Mouse (Mus musculus) midbrain, embryonic 13.5 days (tissue): ENCODE measurements around the gene Phlpp2. TPM values are rescaled to one million over a fixed set of nuclear protein-coding genes. Genes with fewer than 3 reads are reported as not detected.

ENCODE experiments used
- ATAC-seq: fragments of 200-750 bp; cut with Nextera tagmentation; 2 replicates; pipeline ENCODE4 v1.8.0; 2017; ENCODE audit warnings: mild to moderate bottlenecking, moderate TSS enrichment, moderate library complexity
- H3K27ac ChIP-seq: fragments of 300-500 bp; sonication (generic); 2 replicates; pipeline ENCODE4 v1.5.1; 2015; ENCODE audit warnings: inconsistent platforms, mild to moderate bottlenecking, moderate library complexity
- H3K27me3 ChIP-seq: fragments of 300-500 bp; sonication (generic); 2 replicates; pipeline ENCODE4 v1.6.1; 2015; ENCODE audit warnings: mild to moderate bottlenecking, inconsistent platforms
- H3K36me3 ChIP-seq: fragments of 300-500 bp; sonication (generic); 2 replicates; pipeline ENCODE4 v1.6.1; 2015; ENCODE audit warnings: mild to moderate bottlenecking, inconsistent platforms
- H3K4me1 ChIP-seq: fragments of 300-500 bp; sonication (generic); replicated peaks from 2 replicates; pipeline ENCODE4 v1.6.1; 2015; ENCODE audit warnings: inconsistent platforms
- H3K4me2 ChIP-seq: fragments of 300-500 bp; sonication (generic); replicated peaks from 2 replicates; pipeline ENCODE4 v1.6.1; 2015; ENCODE audit warnings: moderate library complexity, mild to moderate bottlenecking, inconsistent platforms
- H3K4me3 ChIP-seq: fragments of 300-500 bp; sonication (generic); replicated peaks from 2 replicates; pipeline ENCODE4 v1.5.1; 2015; ENCODE audit warnings: mild to moderate bottlenecking, inconsistent platforms
- H3K9ac ChIP-seq: fragments of 300-500 bp; sonication (generic); replicated peaks from 2 replicates; pipeline ENCODE4 v1.6.1; 2015; ENCODE audit warnings: mild to moderate bottlenecking, inconsistent platforms
- H3K9me3 ChIP-seq: fragments of 300-500 bp; sonication (generic); 2 replicates; pipeline ENCODE4 v1.6.1; 2016; ENCODE audit warnings: mild to moderate bottlenecking, inconsistent platforms
- WGBS: fragments of 180-500 bp; shearing (Covaris S2); methylation state at CpG from one replicate; pipeline ENCODE4 v1.1.7; 2015; 5-methylcytosine and 5-hydroxymethylcytosine counted together
- polyA plus RNA-seq: library from polyadenylated mRNA; unstranded; fragments of >200 nt; fragmentation: Nextera tagmentation; extraction: Ambion mirVana; gene quantifications from 2 replicates; pipeline ENCODE4 v1.2.1, GENCODE M21; 2015

Phlpp2 gene
- 3.8 and 3.9 TPM in 2 replicates for polyA plus RNA-seq

DNA sequence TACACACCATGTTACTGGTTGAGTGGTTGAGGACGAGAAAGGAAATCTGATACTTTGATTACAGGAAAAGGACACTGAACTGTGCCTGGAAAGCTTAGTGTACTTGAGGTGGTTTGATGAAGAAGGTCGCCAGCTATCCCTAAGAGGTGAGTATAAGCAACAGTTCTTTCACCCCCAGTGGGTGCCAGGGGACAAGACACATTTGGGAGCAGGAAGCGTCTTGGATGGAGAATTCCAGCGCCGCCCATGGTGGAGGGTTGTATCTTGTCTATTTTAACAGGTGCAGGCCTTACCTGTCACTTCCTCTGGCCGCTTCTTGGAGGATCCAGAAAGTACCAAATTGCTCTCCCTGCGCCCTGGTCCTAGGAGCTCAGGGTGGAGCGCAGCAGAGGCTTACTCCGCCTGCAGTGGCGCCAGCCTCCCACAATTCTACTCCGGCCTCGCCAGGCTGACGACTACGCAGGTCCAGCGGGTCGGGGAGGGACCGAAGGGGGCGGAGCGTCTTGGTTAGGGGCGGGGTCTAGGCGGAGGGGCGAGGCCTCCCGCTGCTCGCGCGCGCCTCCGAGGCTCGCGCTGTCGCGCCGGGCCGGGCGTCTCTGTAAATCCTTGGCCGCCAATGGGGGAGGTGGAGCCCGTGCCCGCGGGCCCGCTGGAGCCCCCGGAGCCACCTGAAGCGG is at the start of gene Phlpp2:
Gene Phlpp2 (plus strand): TSS at position 540 of the 677 bp plus-strand sequence.
- Histone ChIP-seq H3K4me2 (peak within 1 kb of the TSS; percentile 90), H3K27ac (peak within 1 kb of the TSS; percentile 90), H3K36me3 (peaks cover 6% of the 10 kb centered on the region; the same call in 1 of the 2 replicates), H3K9ac (peak within 1 kb of the TSS; percentile 94), H3K4me3 (peak within 1 kb of the TSS; percentile 91), H3K27me3 (no peaks in the 10 kb centered on the region), H3K4me1 (peaks cover 24% of the 10 kb centered on the region), H3K9me3 (no peaks in the 10 kb centered on the region)
- WGBS: 1% methylated on average over 24 of the region's 42 CpGs
- peak; percentile 98 for ATAC-seq

DNA sequence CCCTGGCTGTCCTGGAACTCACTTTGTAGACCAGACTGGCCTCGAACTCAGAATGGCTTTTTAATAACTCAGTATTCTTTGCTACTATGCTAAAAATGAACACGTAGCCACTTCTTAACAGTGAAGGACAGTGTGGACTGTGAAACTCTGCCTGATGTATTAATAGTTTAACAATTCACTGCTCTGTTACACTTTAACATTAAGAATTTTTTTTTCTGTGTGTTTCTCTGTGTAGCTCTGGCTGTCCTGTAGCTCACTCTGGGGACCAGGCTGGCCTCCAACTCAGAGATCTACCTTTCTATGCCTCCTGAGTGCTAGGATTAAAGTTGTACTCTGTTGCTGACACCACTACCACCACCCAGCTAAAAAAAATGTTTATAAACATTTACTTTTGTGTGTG is 44.8 kb upstream of the Phlpp2 start:
- no peak overlapping the region for H3K27ac ChIP-seq
- WGBS: 96% methylated on average over 2 of the region's 2 CpGs
- no peak overlapping the region for H3K4me2 ChIP-seq
- H3K36me3 ChIP-seq: 0 out of 2 replicates have a peak, but pooled peaks cover 8% of the 10 kb centered on the region
- no peak overlapping the region for H3K9ac ChIP-seq
- no peaks in the 10 kb centered on the region for H3K9me3 ChIP-seq
- no peak for ATAC-seq
- H3K27me3 ChIP-seq: no peaks in the 10 kb centered on the region
- H3K4me3 ChIP-seq: no peak overlapping the region
- no peaks in the 10 kb centered on the region for H3K4me1 ChIP-seq

DNA sequence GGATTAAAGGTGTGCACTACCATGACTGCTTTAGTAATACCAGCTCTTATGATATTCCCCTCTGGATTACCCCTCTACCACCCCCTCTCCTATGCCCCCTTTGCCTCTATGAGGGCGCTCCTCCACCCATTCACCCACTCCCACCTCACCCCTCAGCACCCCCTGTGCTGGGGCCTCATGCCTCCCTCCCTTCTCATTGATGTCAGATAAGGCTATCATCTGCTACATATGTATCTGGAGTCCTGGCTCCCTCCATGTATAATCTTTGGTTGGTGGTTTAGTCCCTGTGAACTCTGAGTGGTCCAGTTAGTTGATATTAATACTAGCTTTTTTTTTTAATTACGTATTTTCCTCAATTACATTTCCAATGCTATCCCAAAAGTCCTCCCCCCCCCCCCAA is 28.5 kb upstream of the Phlpp2 start:
- H3K27ac ChIP-seq: no peak overlapping the region
- H3K9me3 ChIP-seq: no peaks in the 10 kb centered on the region
- H3K9ac ChIP-seq: no peak overlapping the region
- no peak overlapping the region for H3K4me2 ChIP-seq
- no peaks in the 10 kb centered on the region for H3K4me1 ChIP-seq
- WGBS: 94% methylated on average over 2 of the region's 2 CpGs
- H3K4me3 ChIP-seq: no peak overlapping the region
- H3K27me3 ChIP-seq: no peaks in the 10 kb centered on the region
- H3K36me3 ChIP-seq: peaks cover 44% of the 10 kb centered on the region
- no peak for ATAC-seq

DNA sequence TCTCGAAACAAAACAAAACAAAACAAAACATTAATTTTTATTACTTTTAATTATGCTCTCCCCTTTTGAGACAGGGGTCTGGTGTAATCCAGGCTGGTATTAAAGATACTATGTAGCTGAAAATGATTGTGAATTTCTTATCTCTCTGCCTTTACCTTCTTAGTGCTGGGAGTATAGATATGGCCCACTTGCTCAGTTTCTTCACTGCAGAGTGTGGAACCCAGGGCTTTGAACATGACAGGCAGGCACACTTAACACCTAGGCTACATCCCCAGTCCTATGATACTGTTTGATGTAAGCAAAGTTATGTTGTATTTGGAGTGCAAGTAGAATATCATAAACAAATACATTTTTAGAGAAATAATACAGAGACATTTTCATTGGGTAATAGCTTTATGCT is 25.9 kb upstream of the Phlpp2 start:
- Histone ChIP-seq H3K9me3 (no peaks in the 10 kb centered on the region), H3K36me3 (peaks cover 48% of the 10 kb centered on the region), H3K4me2 (no peak overlapping the region), H3K27me3 (no peaks in the 10 kb centered on the region), H3K4me3 (no peak overlapping the region), H3K9ac (no peak overlapping the region), H3K27ac (no peak overlapping the region), H3K4me1 (no peaks in the 10 kb centered on the region)
- WGBS: 100% methylated on average over 1 of the region's 1 CpGs
- ATAC-seq: no peak

DNA sequence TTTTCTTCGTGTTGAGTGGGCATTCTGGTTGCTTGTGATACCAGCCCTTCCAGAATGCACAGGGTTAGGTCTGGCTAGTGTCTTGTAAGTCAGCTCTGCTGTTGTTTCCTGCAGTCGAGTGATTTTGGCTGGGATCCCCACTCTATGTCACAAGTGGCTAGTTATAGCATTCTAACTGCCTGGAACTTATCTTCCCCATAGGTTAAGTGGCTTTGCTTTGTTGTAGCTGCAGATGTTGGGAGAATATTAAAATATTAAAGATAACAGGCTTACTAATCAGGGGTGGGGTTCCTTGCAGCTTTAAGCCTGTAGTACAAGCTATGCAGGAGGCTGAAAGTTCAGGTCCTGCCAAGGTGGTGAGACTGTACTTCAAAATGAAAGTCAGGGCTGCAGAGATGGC is 20.5 kb upstream of the Phlpp2 start:
- H3K27me3 ChIP-seq: no peaks in the 10 kb centered on the region
- H3K9ac ChIP-seq: no peak overlapping the region
- WGBS: 94% methylated on average over 2 of the region's 2 CpGs
- peaks cover 67% of the 10 kb centered on the region for H3K36me3 ChIP-seq
- no peak overlapping the region for H3K4me2 ChIP-seq
- ATAC-seq: no peak
- no peaks in the 10 kb centered on the region for H3K4me1 ChIP-seq
- no peaks in the 10 kb centered on the region for H3K9me3 ChIP-seq
- H3K27ac ChIP-seq: no peak overlapping the region
- no peak overlapping the region for H3K4me3 ChIP-seq

DNA sequence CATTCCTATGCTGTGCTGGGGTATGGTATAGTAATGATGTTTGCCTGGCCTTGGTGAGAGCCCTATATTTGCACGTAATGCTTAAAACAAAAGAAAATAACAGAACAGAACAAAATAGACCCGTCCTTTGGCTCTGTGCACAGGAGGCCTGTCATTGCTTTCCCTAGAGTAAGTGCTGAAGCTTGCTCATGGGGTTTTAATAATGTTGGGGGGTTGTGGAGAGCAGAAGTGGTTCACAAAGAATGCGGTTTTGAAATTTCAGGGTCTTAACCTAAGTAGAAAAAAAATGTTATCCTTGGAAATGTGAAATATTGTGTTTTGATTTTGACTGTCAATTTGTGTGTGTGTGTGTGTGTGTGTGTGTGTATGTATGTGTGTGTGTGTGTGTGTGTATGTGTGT is 19.4 kb upstream of the Phlpp2 start:
- Histone ChIP-seq H3K9me3 (no peaks in the 10 kb centered on the region), H3K27me3 (no peaks in the 10 kb centered on the region), H3K9ac (no peak overlapping the region), H3K27ac (no peak overlapping the region), H3K4me2 (no peak overlapping the region), H3K4me1 (no peaks in the 10 kb centered on the region), H3K4me3 (no peak overlapping the region), H3K36me3 (peaks cover 60% of the 10 kb centered on the region)
- ATAC-seq: no peak
- 92% methylated on average over 3 of the region's 3 CpGs for WGBS

DNA sequence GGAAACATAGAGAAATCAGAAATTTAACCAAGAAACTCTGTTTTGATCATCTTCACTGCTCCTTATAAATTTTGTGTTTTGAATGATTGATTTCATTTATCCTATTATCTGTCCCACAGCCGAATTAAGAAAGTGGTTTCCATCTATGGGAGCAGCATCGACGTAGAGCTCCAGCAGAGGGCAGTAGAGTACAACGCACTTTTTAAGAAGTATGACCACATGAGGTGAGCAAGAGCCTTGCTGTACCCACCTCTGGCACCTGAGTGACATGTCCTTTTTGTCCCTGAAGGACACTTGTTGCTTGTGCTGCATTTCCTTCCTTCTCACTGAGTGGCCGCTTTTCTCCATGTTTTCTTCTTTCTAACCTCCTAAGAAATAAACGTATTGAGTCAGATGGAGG is 14.9 kb upstream of the Phlpp2 start:
- no peak for ATAC-seq
- Histone ChIP-seq H3K9me3 (no peaks in the 10 kb centered on the region), H3K36me3 (peaks cover 62% of the 10 kb centered on the region), H3K4me2 (no peak overlapping the region), H3K27me3 (no peaks in the 10 kb centered on the region), H3K4me3 (no peak overlapping the region), H3K4me1 (no peaks in the 10 kb centered on the region), H3K27ac (no peak overlapping the region), H3K9ac (no peak overlapping the region)
- 49% methylated on average over 6 of the region's 6 CpGs for WGBS

DNA sequence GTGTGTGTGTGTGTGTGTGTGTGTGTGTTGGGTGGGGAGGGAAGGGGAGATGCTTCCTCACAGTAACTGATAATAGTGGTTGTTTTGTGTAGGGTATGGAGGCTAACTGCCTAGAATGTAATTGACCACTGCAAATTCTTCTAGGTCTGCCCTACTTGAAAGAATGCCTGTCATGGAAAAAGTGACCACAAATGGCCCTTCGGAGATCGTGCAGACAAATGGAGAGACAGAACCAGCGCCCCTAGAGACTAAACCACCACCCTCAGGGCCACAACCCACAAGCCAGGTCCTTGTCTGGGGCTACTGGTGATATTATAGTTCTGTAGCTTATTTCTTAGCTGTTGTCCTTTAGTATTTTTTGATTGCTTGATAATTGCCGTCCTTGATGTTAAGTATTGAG is 13.8 kb upstream of the Phlpp2 start:
- ATAC-seq: no peak
- Histone ChIP-seq H3K4me3 (no peak overlapping the region), H3K36me3 (peaks cover 63% of the 10 kb centered on the region), H3K9ac (no peak overlapping the region), H3K27ac (no peak overlapping the region), H3K4me2 (no peak overlapping the region), H3K9me3 (no peaks in the 10 kb centered on the region), H3K27me3 (no peaks in the 10 kb centered on the region), H3K4me1 (no peaks in the 10 kb centered on the region)
- WGBS: 93% methylated on average over 4 of the region's 4 CpGs

DNA sequence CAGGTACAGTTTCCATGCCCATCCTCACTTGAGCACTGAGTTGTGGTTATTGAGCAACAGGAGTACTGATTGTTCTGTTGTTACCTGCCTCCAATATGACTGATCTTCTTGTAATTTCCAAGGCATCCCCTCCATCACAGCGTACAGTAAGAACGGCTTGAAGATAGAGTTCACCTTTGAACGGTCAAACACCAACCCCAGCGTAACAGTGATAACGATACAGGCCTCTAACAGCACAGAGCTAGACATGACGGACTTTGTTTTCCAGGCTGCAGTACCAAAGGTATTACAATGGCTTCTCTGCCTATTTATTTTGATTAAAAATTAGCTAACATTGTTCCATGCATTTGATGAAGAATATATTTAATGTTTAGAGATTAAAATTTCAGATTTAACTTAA is 12.9 kb upstream of the Phlpp2 start:
- 99% methylated on average over 6 of the region's 6 CpGs for WGBS
- Histone ChIP-seq H3K4me1 (no peaks in the 10 kb centered on the region), H3K4me3 (no peak overlapping the region), H3K9ac (no peak overlapping the region), H3K4me2 (no peak overlapping the region), H3K36me3 (peaks cover 63% of the 10 kb centered on the region), H3K27me3 (no peaks in the 10 kb centered on the region), H3K27ac (no peak overlapping the region), H3K9me3 (no peaks in the 10 kb centered on the region)
- ATAC-seq: no peak

DNA sequence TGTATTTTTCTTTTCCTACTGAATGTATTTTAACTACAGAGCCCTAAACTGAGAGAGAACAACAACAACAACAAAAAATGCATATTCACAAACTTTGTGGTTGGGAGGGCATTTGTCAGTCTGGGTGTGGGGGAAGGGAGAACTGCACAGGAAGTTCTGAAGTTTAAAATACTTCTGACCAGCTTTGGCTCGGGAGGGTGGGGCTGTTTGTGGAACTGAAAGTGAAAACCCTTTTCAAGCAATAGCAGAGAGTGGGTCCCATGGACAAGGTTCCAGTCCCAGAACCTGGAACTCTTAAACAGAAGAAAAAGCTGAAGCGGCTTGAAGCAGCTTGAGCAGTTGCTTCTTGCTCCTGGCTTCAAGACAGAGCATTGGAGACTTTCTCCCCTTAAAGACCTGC is 4.9 kb upstream of the Phlpp2 start:
- H3K9ac ChIP-seq: no peak overlapping the region
- peaks cover 3% of the 10 kb centered on the region; the same call in 1 of the 2 replicates for H3K4me1 ChIP-seq
- no peak overlapping the region for H3K27ac ChIP-seq
- no peak overlapping the region for H3K4me2 ChIP-seq
- H3K36me3 ChIP-seq: peaks cover 41% of the 10 kb centered on the region
- ATAC-seq: no peak
- no peaks in the 10 kb centered on the region for H3K27me3 ChIP-seq
- no peak overlapping the region for H3K4me3 ChIP-seq
- H3K9me3 ChIP-seq: no peaks in the 10 kb centered on the region
- 88% methylated on average over 2 of the region's 2 CpGs for WGBS

DNA sequence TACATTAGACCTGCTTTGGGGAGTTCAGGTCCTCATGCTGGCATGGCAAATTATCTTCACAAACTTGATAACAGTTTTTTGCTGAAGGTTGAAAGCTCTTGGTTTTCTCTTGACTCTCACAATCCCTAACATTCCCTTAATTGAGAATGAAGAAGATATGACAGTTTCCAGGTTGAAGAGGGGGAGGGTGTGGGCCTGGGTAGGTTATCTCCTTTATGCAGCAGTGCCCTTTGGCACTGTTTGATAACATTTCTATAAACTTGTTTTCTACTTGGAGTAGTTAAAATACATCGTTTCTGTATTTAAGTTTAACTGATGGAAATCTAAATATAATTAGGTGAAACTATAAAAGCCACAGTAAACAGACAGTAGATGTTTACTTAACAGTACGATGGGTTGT is 3.5 kb upstream of the Phlpp2 start:
- 86% methylated on average over 2 of the region's 2 CpGs for WGBS
- no peak for ATAC-seq
- H3K27me3 ChIP-seq: no peaks in the 10 kb centered on the region
- H3K9ac ChIP-seq: no peak overlapping the region
- peaks cover 9% of the 10 kb centered on the region for H3K4me1 ChIP-seq
- peaks cover 33% of the 10 kb centered on the region for H3K36me3 ChIP-seq
- no peak overlapping the region for H3K4me2 ChIP-seq
- no peak overlapping the region for H3K27ac ChIP-seq
- no peaks in the 10 kb centered on the region for H3K9me3 ChIP-seq
- no peak overlapping the region for H3K4me3 ChIP-seq

DNA sequence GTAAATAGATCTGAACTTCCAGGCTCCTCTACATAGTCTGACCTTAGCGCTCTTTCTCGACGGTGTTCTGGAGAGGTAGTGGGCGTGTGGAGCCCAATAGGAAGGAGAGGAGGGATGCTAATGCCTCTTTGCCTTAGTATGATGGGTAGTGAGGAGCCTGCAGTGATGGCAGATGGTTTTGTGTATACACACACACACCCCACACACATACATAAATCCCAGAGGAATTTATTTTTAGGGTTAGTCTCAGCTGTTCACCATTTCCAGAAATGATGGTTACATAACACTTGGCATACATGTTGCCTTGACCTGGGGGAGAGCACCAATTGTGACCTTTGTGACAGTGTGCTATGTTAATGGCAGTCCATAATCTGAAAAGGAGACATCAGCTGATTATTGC is 2.8 kb upstream of the Phlpp2 start:
- no peak for ATAC-seq
- H3K9me3 ChIP-seq: no peaks in the 10 kb centered on the region
- H3K36me3 ChIP-seq: peaks cover 26% of the 10 kb centered on the region
- H3K4me2 ChIP-seq: no peak overlapping the region
- H3K27ac ChIP-seq: no peak overlapping the region
- H3K27me3 ChIP-seq: no peaks in the 10 kb centered on the region
- H3K4me3 ChIP-seq: no peak overlapping the region
- WGBS: 87% methylated on average over 4 of the region's 4 CpGs
- peaks cover 15% of the 10 kb centered on the region for H3K4me1 ChIP-seq
- no peak overlapping the region for H3K9ac ChIP-seq

DNA sequence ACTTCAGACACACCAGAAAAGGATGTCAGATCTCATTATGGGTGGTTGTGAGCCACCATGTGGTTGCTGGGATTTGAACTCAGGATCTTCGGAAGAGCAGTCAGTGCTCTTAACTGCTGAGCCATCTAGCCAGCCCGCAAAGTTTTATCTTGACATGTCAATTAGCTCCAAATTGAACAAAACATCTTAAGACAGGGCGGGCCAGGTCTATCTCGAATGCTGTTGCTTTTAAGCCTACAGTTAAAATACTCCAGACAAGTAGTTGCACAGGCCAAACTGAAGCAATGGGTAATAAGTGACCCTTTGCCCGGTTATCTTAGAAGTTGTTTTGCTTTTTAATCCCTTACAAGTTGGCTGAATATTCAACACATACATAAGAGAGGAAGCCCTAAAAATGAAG is 1.7 kb upstream of the Phlpp2 start:
- WGBS: 91% methylated on average over 5 of the region's 5 CpGs
- no peaks in the 10 kb centered on the region for H3K27me3 ChIP-seq
- no peak overlapping the region for H3K4me3 ChIP-seq
- H3K27ac ChIP-seq: no peak overlapping the region
- no peak for ATAC-seq
- no peak overlapping the region for H3K9ac ChIP-seq
- peaks cover 14% of the 10 kb centered on the region for H3K36me3 ChIP-seq
- no peak overlapping the region for H3K4me2 ChIP-seq
- H3K4me1 ChIP-seq: peaks cover 24% of the 10 kb centered on the region
- no peaks in the 10 kb centered on the region for H3K9me3 ChIP-seq
